Mouse (Mus musculus) heart, embryonic 11.5 days (tissue): ENCODE results near the gene Olfr390. TPM values are rescaled to one million over a fixed set of nuclear protein-coding genes. Genes with fewer than 3 reads are reported as not detected.

Source experiments
- ATAC-seq: fragments of 200-750 bp; cut with Nextera tagmentation; replicated peaks from 2 replicates; pipeline ENCODE4 v1.8.0; 2017; ENCODE audit warnings: moderate library complexity; ENCODE audit not compliant: insufficient number of reproducible peaks, low FRiP score, low TSS enrichment
- H3K27ac ChIP-seq: fragments of 300-500 bp; sonication (generic); 2 replicates; pipeline ENCODE4 v1.5.1; 2014; ENCODE audit warnings: mild to moderate bottlenecking, low read depth, low read length
- H3K27me3 ChIP-seq: fragments of 300-500 bp; sonication (generic); 2 replicates; pipeline ENCODE4 v1.6.1; 2014; ENCODE audit warnings: mild to moderate bottlenecking, low read length, mixed read lengths; ENCODE audit not compliant: control insufficient read depth, insufficient read depth
- H3K36me3 ChIP-seq: fragments of 300-500 bp; sonication (generic); 2 replicates; pipeline ENCODE4 v1.6.1; 2014; ENCODE audit warnings: mild to moderate bottlenecking, low read length, moderate library complexity, mixed read lengths; ENCODE audit not compliant: control insufficient read depth, insufficient read depth
- H3K4me1 ChIP-seq: fragments of 300-500 bp; sonication (generic); 2 replicates; pipeline ENCODE4 v1.6.1; 2014; ENCODE audit warnings: low read length; ENCODE audit not compliant: control insufficient read depth, insufficient read depth
- H3K4me2 ChIP-seq: fragments of 300-500 bp; sonication (generic); 2 replicates; pipeline ENCODE4 v1.6.1; 2014; ENCODE audit warnings: mild to moderate bottlenecking, moderate library complexity
- H3K4me3 ChIP-seq: fragments of 300-500 bp; sonication (generic); 2 replicates; pipeline ENCODE4 v1.5.1; 2014; ENCODE audit warnings: low read depth, low read length
- H3K9ac ChIP-seq: fragments of 300-500 bp; sonication (generic); 2 replicates; pipeline ENCODE4 v1.6.1; 2014; ENCODE audit warnings: mild to moderate bottlenecking, low read depth, low read length, moderate library complexity
- H3K9me3 ChIP-seq: fragments of 300-500 bp; sonication (generic); replicated peaks from 2 replicates; pipeline ENCODE4 v1.6.1; 2016; ENCODE audit warnings: low read length; ENCODE audit not compliant: control insufficient read depth
- WGBS: fragments of 180-500 bp; shearing (Covaris S2); extraction: QIAGEN DNeasy Blood & Tissue Kit; methylation state at CpG from one replicate; pipeline ENCODE4 v1.1.7; 2014; ENCODE audit not compliant: insufficient replicate concordance; 5-methylcytosine and 5-hydroxymethylcytosine counted together
- polyA plus RNA-seq: library from polyadenylated mRNA; unstranded; fragments of >200 nt; fragmentation: Nextera tagmentation; extraction: Ambion mirVana; gene quantifications from 2 replicates; pipeline ENCODE4 v1.2.1, GENCODE M21; 2014

Gene Olfr390
- not detected in 2 replicates for polyA plus RNA-seq

DNA sequence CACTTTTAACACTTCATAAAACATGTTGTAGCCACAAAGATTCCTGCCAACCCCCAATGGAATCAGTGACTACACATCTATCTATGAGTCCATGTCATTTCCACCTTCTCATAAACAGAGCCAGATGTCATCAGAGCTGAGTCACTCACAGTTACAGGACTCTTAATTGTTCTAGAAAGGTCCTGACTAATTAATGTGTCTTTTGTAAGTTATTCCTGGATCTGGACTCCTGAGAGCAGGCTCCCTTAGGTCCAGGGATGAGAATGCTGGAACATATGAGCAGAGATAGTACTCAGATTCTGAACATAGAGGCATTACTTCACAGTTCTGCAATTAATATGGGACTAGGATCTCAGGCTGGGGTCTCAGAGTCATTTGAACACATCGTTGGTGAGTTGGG is at the start of gene Olfr390:
Olfr390 (plus strand) TSS at position 301 of the 400 bp plus-strand sequence.
- H3K4me1 ChIP-seq: no peaks in the 10 kb centered on the region
- no peaks in the 10 kb centered on the region for H3K27me3 ChIP-seq
- no peak within 1 kb of the TSS for H3K4me2 ChIP-seq
- ATAC-seq: no peak
- H3K27ac ChIP-seq: no peak within 1 kb of the TSS
- 62% methylated on average over 1 of the region's 1 CpGs for WGBS
- H3K9ac ChIP-seq: no peak within 1 kb of the TSS
- H3K9me3 ChIP-seq: peaks cover 3% of the 10 kb centered on the region
- H3K4me3 ChIP-seq: no peak within 1 kb of the TSS
- H3K36me3 ChIP-seq: no peaks in the 10 kb centered on the region

DNA sequence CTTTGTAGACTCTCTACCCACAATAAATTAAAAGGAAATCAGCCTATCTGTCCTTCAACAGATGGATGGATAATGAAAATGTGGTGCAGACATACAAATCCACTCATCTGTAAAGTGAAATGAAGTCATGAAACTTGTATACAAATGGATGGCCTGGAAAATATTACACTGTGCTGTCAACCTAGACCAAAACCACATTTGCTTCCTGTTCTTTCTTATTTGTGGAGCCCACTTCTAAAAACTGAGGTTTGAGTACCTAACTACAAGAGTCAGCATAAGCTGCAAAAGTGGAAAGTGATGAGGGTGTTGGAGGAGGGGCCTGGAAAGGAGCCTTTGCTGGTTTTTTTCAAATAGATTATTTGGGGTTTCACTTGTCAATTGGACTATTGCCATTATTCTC is 23.6 kb upstream of the Olfr390 start:
- Histone ChIP-seq H3K4me1 (no peaks in the 10 kb centered on the region), H3K9ac (no peak overlapping the region), H3K27me3 (no peaks in the 10 kb centered on the region), H3K27ac (no peak overlapping the region), H3K36me3 (no peaks in the 10 kb centered on the region), H3K4me3 (no peak overlapping the region), H3K9me3 (peaks cover 12% of the 10 kb centered on the region), H3K4me2 (no peak overlapping the region)
- no peak for ATAC-seq

DNA sequence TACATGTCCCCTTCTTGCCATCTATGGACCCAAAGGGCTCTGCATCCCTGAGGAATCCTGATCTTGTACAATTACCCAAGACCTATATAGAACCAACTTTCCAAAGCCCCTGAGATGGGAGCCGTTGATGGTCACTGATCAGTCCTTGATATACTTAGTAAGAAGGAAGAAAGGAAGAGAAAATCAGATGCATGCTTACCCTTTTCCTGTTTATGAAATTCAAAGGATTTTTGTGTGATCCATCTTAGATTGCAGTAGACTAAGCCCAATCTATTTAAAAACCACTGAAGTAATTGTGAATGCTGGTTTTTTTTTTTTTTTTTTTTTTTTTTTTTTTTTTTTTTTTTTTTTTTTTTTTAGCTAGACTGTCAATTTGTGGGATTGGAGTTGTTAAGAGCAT is 2.2 kb upstream of the Olfr390 start, which contains the start of gene Olfr389:
Olfr389 (minus strand) TSS at position 101 of the 400 bp plus-strand sequence.
- H3K36me3 ChIP-seq: no peaks in the 10 kb centered on the region
- no peak within 1 kb of the TSS for H3K9ac ChIP-seq
- H3K27me3 ChIP-seq: no peaks in the 10 kb centered on the region
- WGBS: 77% methylated on average over 1 of the region's 1 CpGs
- no peak within 1 kb of the TSS for H3K4me2 ChIP-seq
- H3K4me1 ChIP-seq: no peaks in the 10 kb centered on the region
- ATAC-seq: no peak
- H3K27ac ChIP-seq: no peak within 1 kb of the TSS
- peaks cover 3% of the 10 kb centered on the region for H3K9me3 ChIP-seq
- no peak within 1 kb of the TSS for H3K4me3 ChIP-seq

- Histone ChIP-seq H3K4me2 (no peak within 1 kb of the TSS), H3K4me3 (no peak within 1 kb of the TSS), H3K4me1 (no peaks in the 10 kb centered on the region), H3K27ac (no peak within 1 kb of the TSS), H3K36me3 (no peaks in the 10 kb centered on the region), H3K9ac (no peak within 1 kb of the TSS), H3K9me3 (no peaks in the 10 kb centered on the region; the same call in 1 of the 2 replicates), H3K27me3 (no peaks in the 10 kb centered on the region)
- 36% methylated on average over 1 of the region's 1 CpGs for WGBS
- no peak for ATAC-seq
These were observed 20.2 kb downstream of the Olfr390 start, which contains the start of gene Olfr391-ps for GRCm38 (mm10) chr11:73802952-73803351. Gene Olfr391-ps, minus strand, starts transcription at chr11:73803052.

- Histone ChIP-seq H3K9me3 (no peaks in the 10 kb centered on the region), H3K27me3 (no peaks in the 10 kb centered on the region), H3K4me1 (no peaks in the 10 kb centered on the region), H3K4me3 (no peak within 1 kb of the TSS), H3K9ac (no peak within 1 kb of the TSS), H3K36me3 (no peaks in the 10 kb centered on the region), H3K27ac (no peak within 1 kb of the TSS), H3K4me2 (no peak within 1 kb of the TSS)
- ATAC-seq: no peak
- WGBS: 83% methylated on average over 1 of the region's 1 CpGs
These were observed 34.2 kb downstream of the Olfr390 start, which contains the start of gene Olfr392 for GRCm38 (mm10) chr11:73816949-73817348. Gene Olfr392, minus strand, starts transcription at chr11:73817049.

Other genes with a start within 250 kb of the Olfr390 start
- not detected in 2 replicates for gene Olfr385, start 190.0 kb upstream of the Olfr390 start, polyA plus RNA-seq
- gene Olfr384, start 184.4 kb upstream of the Olfr390 start, polyA plus RNA-seq: not detected in 2 replicates
- not detected in 2 replicates for gene Zfp735, start 94.2 kb upstream of the Olfr390 start, polyA plus RNA-seq
- gene Olfr389, start 2.3 kb upstream of the Olfr390 start, polyA plus RNA-seq: not detected in 2 replicates
- gene Olfr391-ps, start 20.1 kb downstream of the Olfr390 start, polyA plus RNA-seq: not detected in 2 replicates
- not detected in 2 replicates for gene Olfr392, start 34.1 kb downstream of the Olfr390 start, polyA plus RNA-seq
- not detected in 2 replicates for gene Olfr393, start 68.5 kb downstream of the Olfr390 start, polyA plus RNA-seq
- not detected in 2 replicates for gene Olfr394, start 107.8 kb downstream of the Olfr390 start, polyA plus RNA-seq
- not detected in 2 replicates for gene Olfr395, start 126.3 kb downstream of the Olfr390 start, polyA plus RNA-seq
- not detected in 2 replicates for gene Olfr23, start 153.7 kb downstream of the Olfr390 start, polyA plus RNA-seq
- gene Olfr397, start 177.9 kb downstream of the Olfr390 start, polyA plus RNA-seq: not detected in 2 replicates
- gene Olfr398, start 207.4 kb downstream of the Olfr390 start, polyA plus RNA-seq: not detected in 2 replicates